Mouse (Mus musculus): ENCODE measurements around the gene Ubxn2a.

Ubxn2a gene

GRCm38 (mm10) chr12:4879048-4879447 lies 28.5 kb downstream of the Ubxn2a start:
- no peak for DNase-seq (ENCODE audit: low spot score in 2 of 2)

GRCm38 (mm10) chr12:4878296-4878783 lies 29.2 kb downstream of the Ubxn2a start:
- DNase-seq (ENCODE audit: low spot score in 2 of 2): no peak

GRCm38 (mm10) chr12:4875623-4876022 lies 31.9 kb downstream of the Ubxn2a start:
- DNase-seq (ENCODE audit: low spot score in 2 of 2): no peak

GRCm38 (mm10) chr12:4874161-4874927 lies 33.2 kb downstream of the Ubxn2a start, which contains the start of gene Mfsd2b:
Gene Mfsd2b, minus strand, starts transcription at chr12:4874359.
- peak; percentile 64 to 65 for DNase-seq (ENCODE audit: low spot score in 2 of 2)

- no peak for DNase-seq (ENCODE audit: low spot score in 2 of 2)
Measured at GRCm38 (mm10) chr12:4873531-4873930, 34.0 kb downstream of the Ubxn2a start.

GRCm38 (mm10) chr12:4872983-4873477 lies 34.5 kb downstream of the Ubxn2a start:
- no peak for DNase-seq (ENCODE audit: low spot score in 2 of 2)

GRCm38 (mm10) chr12:4872273-4872672 lies 35.2 kb downstream of the Ubxn2a start:
- DNase-seq (ENCODE audit: low spot score in 2 of 2): no peak

- DNase-seq (ENCODE audit: low spot score in 2 of 2): no peak
Measured at GRCm38 (mm10) chr12:4871260-4871659, 36.2 kb downstream of the Ubxn2a start.

GRCm38 (mm10) chr12:4868924-4869323 lies 38.6 kb downstream of the Ubxn2a start:
- no peak for DNase-seq (ENCODE audit: low spot score in 2 of 2)

GRCm38 (mm10) chr12:4864338-4864690 lies 43.2 kb downstream of the Ubxn2a start:
- DNase-seq (ENCODE audit: low spot score in 2 of 2): peak; percentile 53 to 54

GRCm38 (mm10) chr12:4863654-4864337 lies 43.7 kb downstream of the Ubxn2a start:
- DNase-seq (ENCODE audit: low spot score in 2 of 2): no peak

- no peak for DNase-seq (ENCODE audit: low spot score in 2 of 2)
Measured at GRCm38 (mm10) chr12:4862672-4863071, 44.8 kb downstream of the Ubxn2a start.

- no peak for DNase-seq (ENCODE audit: low spot score in 2 of 2)
Measured at GRCm38 (mm10) chr12:4859241-4859914, 48.1 kb downstream of the Ubxn2a start.

GRCm38 (mm10) chr12:4856834-4857233 lies 50.7 kb downstream of the Ubxn2a start:
- DNase-seq (ENCODE audit: low spot score in 2 of 2): no peak

- no peak for DNase-seq (ENCODE audit: low spot score in 2 of 2)
Measured at GRCm38 (mm10) chr12:4856160-4856559, 51.3 kb downstream of the Ubxn2a start.

- peak; percentile 43 to 49 for DNase-seq (ENCODE audit: low spot score in 2 of 2)
Measured at GRCm38 (mm10) chr12:4843741-4844140, 63.8 kb downstream of the Ubxn2a start.

- DNase-seq (ENCODE audit: low spot score in 2 of 2): peak; percentile 95 to 97
Measured at GRCm38 (mm10) chr12:4842890-4843597, 64.5 kb downstream of the Ubxn2a start, which contains the start of gene Wdcp. Gene Wdcp, plus strand, starts transcription at chr12:4843303.

- DNase-seq (ENCODE audit: low spot score in 2 of 2): no peak
Measured at GRCm38 (mm10) chr12:4842456-4842855, 65.0 kb downstream of the Ubxn2a start.

GRCm38 (mm10) chr12:4841392-4841887 lies 66.1 kb downstream of the Ubxn2a start, which contains the start of gene Fkbp1b:
Gene Fkbp1b, minus strand, starts transcription at chr12:4841591.
- peak; percentile 69 to 70 for DNase-seq (ENCODE audit: low spot score in 2 of 2)

GRCm38 (mm10) chr12:4840741-4841140 lies 66.8 kb downstream of the Ubxn2a start:
- peak; percentile 45 to 50 for DNase-seq (ENCODE audit: low spot score in 2 of 2)

- no peak for DNase-seq (ENCODE audit: low spot score in 2 of 2)
Measured at GRCm38 (mm10) chr12:4840010-4840409, 67.5 kb downstream of the Ubxn2a start.

All from right cerebral cortex, postnatal 10 days (tissue).